Mouse (Mus musculus) intestine, embryonic 14.5 days (tissue): ENCODE data around the gene Thsd1. TPM values are rescaled to one million over a fixed set of nuclear protein-coding genes. Genes with fewer than 3 reads are reported as not detected.

Experiments used
- ATAC-seq: fragments of 200-750 bp; cut with Nextera tagmentation; replicated peaks from 2 replicates; pipeline ENCODE4 v1.8.0; 2017; ENCODE audit warnings: low read depth, moderate number of reproducible peaks, moderate TSS enrichment, moderate library complexity; ENCODE audit not compliant: low FRiP score, low TSS enrichment
- DNase-seq: peaks from one replicate; pipeline ENCODE4 v3.0.0-alpha.2; 2018; ENCODE audit warnings: low spot score
- H3K27ac ChIP-seq: fragments of 300-500 bp; sonication (generic); 2 replicates; pipeline ENCODE4 v1.5.1; 2014; ENCODE audit warnings: low read depth, mild to moderate bottlenecking, control low read depth
- H3K27me3 ChIP-seq: fragments of 300-500 bp; sonication (generic); replicated peaks from 2 replicates; pipeline ENCODE4 v1.6.1; 2014; ENCODE audit warnings: low read length, control low read depth; ENCODE audit not compliant: control insufficient read depth, insufficient read depth
- H3K36me3 ChIP-seq: fragments of 300-500 bp; sonication (generic); 2 replicates; pipeline ENCODE4 v1.6.1; 2014; ENCODE audit warnings: low read length, control low read depth; ENCODE audit not compliant: control insufficient read depth, insufficient read depth
- H3K4me1 ChIP-seq: fragments of 300-500 bp; sonication (generic); replicated peaks from 2 replicates; pipeline ENCODE4 v1.6.1; 2014; ENCODE audit warnings: low read length, control low read depth, mixed read lengths; ENCODE audit not compliant: control insufficient read depth, insufficient read depth
- H3K4me2 ChIP-seq: fragments of 300-500 bp; sonication (generic); 2 replicates; pipeline ENCODE4 v1.6.1; 2014; ENCODE audit warnings: low read length
- H3K4me3 ChIP-seq: fragments of 300-500 bp; sonication (generic); 2 replicates; pipeline ENCODE4 v1.5.1; 2014; ENCODE audit warnings: low read depth, low read length, control low read depth, mixed read lengths
- H3K9ac ChIP-seq: fragments of 300-500 bp; sonication (generic); 2 replicates; pipeline ENCODE4 v1.6.1; 2014; ENCODE audit warnings: mild to moderate bottlenecking, low read length
- H3K9me3 ChIP-seq: fragments of 300-500 bp; sonication (generic); 2 replicates; pipeline ENCODE4 v1.6.1; 2016; ENCODE audit warnings: low read length, control low read depth; ENCODE audit not compliant: control insufficient read depth
- WGBS: fragments of 180-500 bp; shearing (Covaris S2); extraction: QIAGEN DNeasy Blood & Tissue Kit; methylation state at CpG from one replicate; pipeline ENCODE4 v1.1.7; 2014; 5-methylcytosine and 5-hydroxymethylcytosine counted together
- polyA plus RNA-seq: library from polyadenylated mRNA; unstranded; fragments of >200 nt; fragmentation: Nextera tagmentation; extraction: Ambion mirVana; gene quantifications from 2 replicates; pipeline ENCODE4 v1.2.1, GENCODE M21; 2014

Gene Thsd1
- polyA plus RNA-seq, 1 experiment from 2014 or later: 9.1 TPM

DNA sequence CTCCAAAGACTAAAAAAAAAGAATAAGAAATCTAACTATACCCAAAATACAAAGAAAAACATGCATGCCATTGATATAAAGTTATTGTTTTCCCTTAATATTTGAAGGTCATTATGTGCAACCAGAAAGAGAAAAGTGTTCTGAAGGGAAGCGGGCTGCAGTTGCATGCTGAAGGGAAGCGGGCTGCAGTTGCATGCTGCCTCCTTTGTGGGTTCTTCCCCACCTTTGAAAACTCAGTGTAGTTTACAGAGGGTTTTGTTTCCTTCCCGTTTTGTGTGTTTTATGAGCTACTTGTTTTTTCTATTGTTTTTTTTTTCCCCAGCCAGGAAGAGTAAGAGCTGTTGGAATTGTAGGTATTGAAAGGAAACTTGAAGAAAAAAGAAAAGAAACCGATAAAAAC lies 19.6 kb upstream of the Thsd1 start:
- H3K27ac ChIP-seq: no peak overlapping the region
- DNase-seq: no peak
- no peaks in the 10 kb centered on the region for H3K4me1 ChIP-seq
- no peak overlapping the region for H3K9ac ChIP-seq
- H3K4me3 ChIP-seq: no peak overlapping the region
- H3K36me3 ChIP-seq: peaks cover 62% of the 10 kb centered on the region
- 85% methylated on average over 4 of the region's 4 CpGs for WGBS
- H3K27me3 ChIP-seq: no peaks in the 10 kb centered on the region
- no peak overlapping the region for H3K4me2 ChIP-seq
- ATAC-seq: no peak
- H3K9me3 ChIP-seq: no peaks in the 10 kb centered on the region

GRCm38 (mm10) chr8:22209012-22209411 lies 18.1 kb upstream of the Thsd1 start:
- ATAC-seq (0 out of 2 replicates have a peak, but pooled peaks have one; percentile 50), DNase-seq (no peak)
- no peaks in the 10 kb centered on the region for H3K27me3 ChIP-seq
- H3K4me3 ChIP-seq: no peak overlapping the region
- peaks cover 60% of the 10 kb centered on the region for H3K36me3 ChIP-seq
- 27% methylated on average over 5 of the region's 5 CpGs for WGBS
- no peaks in the 10 kb centered on the region for H3K9me3 ChIP-seq
- no peak overlapping the region for H3K9ac ChIP-seq
- no peaks in the 10 kb centered on the region for H3K4me1 ChIP-seq
- H3K27ac ChIP-seq: no peak overlapping the region
- H3K4me2 ChIP-seq: no peak overlapping the region

GRCm38 (mm10) chr8:22214826-22215225 lies 12.3 kb upstream of the Thsd1 start:
- no peak overlapping the region for H3K4me3 ChIP-seq
- no peak overlapping the region for H3K9ac ChIP-seq
- H3K27me3 ChIP-seq: no peaks in the 10 kb centered on the region
- H3K27ac ChIP-seq: no peak overlapping the region
- no peak overlapping the region for H3K4me2 ChIP-seq
- no peaks in the 10 kb centered on the region for H3K4me1 ChIP-seq
- ATAC-seq (no peak), DNase-seq (no peak)
- no peaks in the 10 kb centered on the region for H3K9me3 ChIP-seq
- peaks cover 84% of the 10 kb centered on the region for H3K36me3 ChIP-seq
- 96% methylated on average over 10 of the region's 10 CpGs for WGBS

GRCm38 (mm10) chr8:22226361-22226760 lies 752 bp upstream of the Thsd1 start:
- Histone ChIP-seq H3K27me3 (no peaks in the 10 kb centered on the region), H3K9me3 (0 out of 2 replicates have a peak, but pooled peaks cover 2% of the 10 kb centered on the region), H3K4me3 (no peak overlapping the region), H3K36me3 (peaks cover 12% of the 10 kb centered on the region; the same call in 1 of the 2 replicates), H3K27ac (no peak overlapping the region), H3K4me2 (peak overlapping the region; percentile 89), H3K4me1 (no peaks in the 10 kb centered on the region; the same call in 1 of the 2 replicates), H3K9ac (no peak overlapping the region)
- whole genome bisulfite sequencing: 61% methylated on average over 8 of the region's 8 CpGs
- DNase-seq: peak; percentile 54
- peak; percentile 48; the same call in 1 of the 2 replicates for ATAC-seq

DNA sequence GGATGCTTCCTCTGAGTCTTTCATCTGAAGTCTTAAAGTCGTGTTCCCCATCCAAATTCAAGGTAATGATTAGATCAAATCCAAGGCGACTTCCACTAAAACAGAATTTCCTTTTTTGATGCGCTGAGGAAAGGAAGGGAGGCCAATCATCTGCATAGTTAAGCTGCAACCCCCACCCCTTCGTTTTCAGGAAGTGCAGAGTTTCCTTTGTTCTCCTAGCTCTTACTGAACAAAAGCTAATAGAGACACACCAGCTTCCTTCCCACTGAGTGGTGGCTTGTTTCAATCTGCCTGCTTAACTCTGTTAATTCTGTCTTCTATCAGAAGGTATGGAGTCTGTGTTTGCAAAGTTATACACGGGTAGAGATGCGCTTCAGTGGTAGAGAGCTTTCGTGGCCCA lies 1.5 kb downstream of the Thsd1 start:
- Histone ChIP-seq H3K36me3 (no peaks in the 10 kb centered on the region), H3K27me3 (no peaks in the 10 kb centered on the region), H3K4me2 (no peak overlapping the region), H3K9ac (no peak overlapping the region), H3K27ac (no peak overlapping the region), H3K9me3 (no peaks in the 10 kb centered on the region), H3K4me1 (no peaks in the 10 kb centered on the region; the same call in 1 of the 2 replicates), H3K4me3 (no peak overlapping the region)
- WGBS: 49% methylated on average over 7 of the region's 7 CpGs
- ATAC-seq (no peak), DNase-seq (no peak)

- no peak overlapping the region for H3K4me3 ChIP-seq
- H3K27ac ChIP-seq: no peak overlapping the region
- H3K4me1 ChIP-seq: no peaks in the 10 kb centered on the region
- no peak overlapping the region for H3K4me2 ChIP-seq
- no peak for ATAC-seq
- WGBS: 92% methylated on average over 9 of the region's 9 CpGs
- no peaks in the 10 kb centered on the region for H3K36me3 ChIP-seq
- DNase-seq: no peak
- H3K27me3 ChIP-seq: no peaks in the 10 kb centered on the region
- H3K9me3 ChIP-seq: no peaks in the 10 kb centered on the region
- H3K9ac ChIP-seq: no peak overlapping the region
Observed at GRCm38 (mm10) chr8:22242986-22243385, 15.9 kb downstream of the Thsd1 start.

- Histone ChIP-seq H3K4me3 (no peak overlapping the region), H3K9me3 (no peaks in the 10 kb centered on the region), H3K27ac (no peak overlapping the region), H3K9ac (no peak overlapping the region), H3K36me3 (no peaks in the 10 kb centered on the region), H3K4me2 (no peak overlapping the region), H3K4me1 (no peaks in the 10 kb centered on the region), H3K27me3 (no peaks in the 10 kb centered on the region)
- ATAC-seq (no peak), DNase-seq (no peak)
- 64% methylated on average over 1 of the region's 1 CpGs for WGBS
Observed at GRCm38 (mm10) chr8:22245663-22246062, 18.6 kb downstream of the Thsd1 start.

- Histone ChIP-seq H3K36me3 (no peaks in the 10 kb centered on the region), H3K27me3 (no peaks in the 10 kb centered on the region), H3K4me2 (no peak overlapping the region), H3K9ac (no peak overlapping the region), H3K27ac (no peak overlapping the region), H3K4me3 (no peak overlapping the region), H3K4me1 (no peaks in the 10 kb centered on the region), H3K9me3 (no peaks in the 10 kb centered on the region)
- 84% methylated on average over 12 of the region's 12 CpGs for WGBS
- DNase-seq: no peak
- ATAC-seq: no peak
Observed at GRCm38 (mm10) chr8:22247956-22248355, 20.8 kb downstream of the Thsd1 start.

DNA sequence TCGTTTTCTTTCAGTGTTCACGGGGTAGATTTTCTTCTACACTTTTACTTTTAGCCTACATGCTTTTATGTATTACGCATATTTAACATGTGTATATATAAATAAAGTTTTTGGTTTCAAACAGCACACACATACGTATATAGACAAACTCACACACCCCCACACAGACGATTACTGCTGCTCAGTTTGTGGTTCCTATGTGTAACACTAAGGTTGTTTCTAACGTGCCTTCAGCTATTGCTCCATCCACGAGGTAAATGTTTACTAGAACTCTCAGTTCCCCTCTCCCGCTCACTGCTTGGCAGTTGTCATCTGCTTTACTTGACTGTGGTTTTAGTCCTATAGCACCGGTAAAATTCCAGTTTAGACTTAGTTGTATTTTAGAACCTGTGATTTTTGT lies 22.0 kb downstream of the Thsd1 start:
- 69% methylated on average over 9 of the region's 9 CpGs for WGBS
- DNase-seq (no peak), ATAC-seq (no peak)
- Histone ChIP-seq H3K4me1 (no peaks in the 10 kb centered on the region), H3K27me3 (no peaks in the 10 kb centered on the region), H3K9ac (no peak overlapping the region), H3K9me3 (no peaks in the 10 kb centered on the region), H3K27ac (no peak overlapping the region), H3K4me3 (no peak overlapping the region), H3K4me2 (no peak overlapping the region), H3K36me3 (no peaks in the 10 kb centered on the region)
